Mouse (Mus musculus) cortical plate, adult 2 months (tissue): ENCODE measurements around the gene Lpcat3.

ENCODE experiments used
- CTCF ChIP-seq: fragments of 200-500 bp; IDR thresholded peaks from 2 replicates; pipeline ENCODE4 v1.5.1; 2011; ENCODE audit warnings: mild to moderate bottlenecking, control low read depth, low read length; ENCODE audit not compliant: insufficient read depth; ENCODE audit errors: extremely low read depth
- POLR2A ChIP-seq: fragments of 200-500 bp; IDR thresholded peaks from 2 replicates; pipeline ENCODE4 v1.6.1; 2011; ENCODE audit warnings: mild to moderate bottlenecking, low read length, control low read depth; ENCODE audit not compliant: insufficient read depth; ENCODE audit errors: extremely low read depth

- TF ChIP-seq CTCF (no peak), POLR2A (no peak)
Observed at GRCm38 (mm10) chr6:124689011-124689410, 26.2 kb downstream of the Lpcat3 start.
